Mouse (Mus musculus): Measurements from ENCODE around the gene Gars. TPM values are rescaled to one million over a fixed set of nuclear protein-coding genes. Genes with fewer than 3 reads are reported as not detected.

The Gars gene
- 10 to 100 TPM; 87.6 to 90.8 TPM for total RNA-seq (2021)
- long read RNA-seq, experiment 1, transcript Gars-201 (17 exons, 2,380 nt) = major isoform, 121 of 134 reads
- long read RNA-seq, experiment 1, partial matches to known transcripts = 8 of 134 reads
- long read RNA-seq, experiment 1, other reads (novel, unspliced or antisense) = 5 of 134 reads
- long read RNA-seq, experiment 2, transcript Gars-201 (17 exons, 2,380 nt) = major isoform, 121 of 135 reads
- long read RNA-seq, experiment 2, partial matches to known transcripts = 10 of 135 reads
- long read RNA-seq, experiment 2, other reads (novel, unspliced or antisense) = 4 of 135 reads

- peak; percentile 71 to 85 for DNase-seq (ENCODE audit: low spot score in 2 of 2)
Observed at GRCm38 (mm10) chr6:55037799-55038670, at the start of gene Gars. Gene Gars, plus strand, starts transcription at chr6:55038007.

- DNase-seq (ENCODE audit: low spot score in 2 of 2) = no peak
Observed at GRCm38 (mm10) chr6:54988141-54988540, 49.7 kb upstream of the Gars start.

- no peak for DNase-seq (ENCODE audit: low spot score in 2 of 2)
Observed at GRCm38 (mm10) chr6:54991189-54991588, 46.6 kb upstream of the Gars start.

GRCm38 (mm10) chr6:54992141-54992540 is 45.7 kb upstream of the Gars start:
- no peak for DNase-seq (ENCODE audit: low spot score in 2 of 2)

- peak; percentile 83 to 93 for DNase-seq (ENCODE audit: low spot score in 2 of 2)
Observed at GRCm38 (mm10) chr6:54992734-54993260, 45.0 kb upstream of the Gars start, which contains the start of gene Ggct. Gene Ggct, minus strand, starts transcription at chr6:54992950.

GRCm38 (mm10) chr6:54996361-54996760 is 41.4 kb upstream of the Gars start:
- DNase-seq (ENCODE audit: low spot score in 2 of 2) = no peak

GRCm38 (mm10) chr6:54997726-54998125 is 40.1 kb upstream of the Gars start:
- no peak for DNase-seq (ENCODE audit: low spot score in 2 of 2)

- no peak for DNase-seq (ENCODE audit: low spot score in 2 of 2)
Observed at GRCm38 (mm10) chr6:55001320-55001719, 36.5 kb upstream of the Gars start.

GRCm38 (mm10) chr6:55002438-55002837 is 35.4 kb upstream of the Gars start:
- no peak for DNase-seq (ENCODE audit: low spot score in 2 of 2)

- no peak for DNase-seq (ENCODE audit: low spot score in 2 of 2)
Observed at GRCm38 (mm10) chr6:55003559-55003958, 34.2 kb upstream of the Gars start.

- no peak for DNase-seq (ENCODE audit: low spot score in 2 of 2)
Observed at GRCm38 (mm10) chr6:55008401-55008800, 29.4 kb upstream of the Gars start.

- no peak for DNase-seq (ENCODE audit: low spot score in 2 of 2)
Observed at GRCm38 (mm10) chr6:55009391-55010230, 28.2 kb upstream of the Gars start.

- DNase-seq (ENCODE audit: low spot score in 2 of 2) = no peak
Observed at GRCm38 (mm10) chr6:55010330-55011091, 27.3 kb upstream of the Gars start.

- no peak for DNase-seq (ENCODE audit: low spot score in 2 of 2)
Observed at GRCm38 (mm10) chr6:55012516-55012915, 25.3 kb upstream of the Gars start.

- DNase-seq (ENCODE audit: low spot score in 2 of 2) = no peak
Observed at GRCm38 (mm10) chr6:55014184-55014583, 23.6 kb upstream of the Gars start.

GRCm38 (mm10) chr6:55016236-55016635 is 21.6 kb upstream of the Gars start:
- DNase-seq (ENCODE audit: low spot score in 2 of 2) = no peak

GRCm38 (mm10) chr6:55016710-55017583 is 20.9 kb upstream of the Gars start:
- peak; percentile 31 to 62 for DNase-seq (ENCODE audit: low spot score in 2 of 2)

- DNase-seq (ENCODE audit: low spot score in 2 of 2) = no peak
Observed at GRCm38 (mm10) chr6:55018417-55018816, 19.4 kb upstream of the Gars start.

- no peak for DNase-seq (ENCODE audit: low spot score in 2 of 2)
Observed at GRCm38 (mm10) chr6:55021806-55022205, 16.0 kb upstream of the Gars start.

Data from gastrocnemius, postnatal 4 days (tissue).